Mouse (Mus musculus): ENCODE data around the gene Exoc4. TPM values are rescaled to one million over a fixed set of nuclear protein-coding genes. Genes with fewer than 3 reads are reported as not detected.

The Exoc4 gene
- polyA plus RNA-seq, 1 experiment from 2014 or later: 9.5 TPM

DNA sequence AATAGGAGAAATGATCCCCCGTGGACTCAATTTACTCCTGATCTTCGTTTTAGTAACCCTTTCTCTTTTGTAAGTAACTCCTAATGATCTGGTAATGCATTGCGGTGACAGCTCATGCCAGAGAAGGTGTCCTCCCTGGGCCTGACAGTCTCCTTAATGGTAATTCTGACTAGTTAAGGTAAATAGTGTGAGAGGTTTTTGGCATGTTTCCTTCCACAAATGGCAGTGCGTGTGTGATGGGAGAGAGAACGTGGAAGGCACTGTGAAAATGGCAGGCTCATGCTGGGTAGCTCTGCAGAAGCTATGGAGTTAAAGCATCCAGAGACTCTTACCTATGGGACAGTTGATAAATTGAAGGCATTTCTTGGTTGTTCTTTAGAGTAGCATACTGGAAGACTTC, 15.1 kb downstream of the Exoc4 start:
- ATAC-seq (ENCODE audit: low FRiP score, low TSS enrichment): no peak
- no peaks in the 10 kb centered on the region for H3K27me3 ChIP-seq (ENCODE audit: control insufficient read depth, insufficient read depth, low read length)
- no peak overlapping the region for H3K27ac ChIP-seq (replicated peaks)
- no peak for DNase-seq (ENCODE audit: low spot score)
- no peak overlapping the region for H3K4me3 ChIP-seq (ENCODE audit: low read depth, low read length)
- WGBS: 47% methylated on average over 5 of the region's 5 CpGs
- no peak overlapping the region for H3K9ac ChIP-seq (ENCODE audit: low read length)
- no peak overlapping the region for H3K4me2 ChIP-seq (replicated peaks; ENCODE audit: low read depth)
- no peaks in the 10 kb centered on the region for H3K36me3 ChIP-seq (ENCODE audit: control insufficient read depth, insufficient read depth, low read length)
- TF ChIP-seq EP300 (optimal IDR thresholded peaks at IDR 0.05) (no peak), CTCF (IDR thresholded peaks at IDR 0.05; ENCODE audit: low read depth) (no peak)
- H3K9me3 ChIP-seq (ENCODE audit: control insufficient read depth, low read length): no peaks in the 10 kb centered on the region
- H3K4me1 ChIP-seq (replicated peaks; ENCODE audit: control insufficient read depth, insufficient read depth): no peaks in the 10 kb centered on the region

DNA sequence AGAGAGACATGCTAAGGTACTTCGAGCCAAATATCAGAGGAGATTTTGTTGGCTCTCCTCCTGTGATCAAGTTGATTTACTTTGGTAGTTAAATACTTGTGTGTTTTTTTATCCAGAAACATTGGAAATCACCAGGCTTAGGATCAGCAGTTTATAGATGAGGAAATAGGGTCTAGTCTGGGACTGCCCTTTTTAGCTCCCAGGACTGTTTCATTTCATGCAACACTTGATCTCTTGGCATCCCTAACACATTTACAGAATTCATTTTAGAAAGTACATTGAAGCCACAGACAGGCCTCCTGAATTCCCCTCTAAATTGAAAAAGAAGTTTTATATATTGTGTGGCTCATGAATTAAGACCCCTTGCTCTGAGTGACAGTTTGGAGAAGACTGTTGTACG, 15.5 kb downstream of the Exoc4 start:
- Histone ChIP-seq H3K9ac (ENCODE audit: low read length) (no peak overlapping the region), H3K4me2 (replicated peaks; ENCODE audit: low read depth) (no peak overlapping the region), H3K27me3 (ENCODE audit: control insufficient read depth, insufficient read depth, low read length) (no peaks in the 10 kb centered on the region), H3K4me3 (ENCODE audit: low read depth, low read length) (no peak overlapping the region), H3K4me1 (replicated peaks; ENCODE audit: control insufficient read depth, insufficient read depth) (no peaks in the 10 kb centered on the region), H3K9me3 (ENCODE audit: control insufficient read depth, low read length) (no peaks in the 10 kb centered on the region), H3K27ac (replicated peaks) (no peak overlapping the region), H3K36me3 (ENCODE audit: control insufficient read depth, insufficient read depth, low read length) (no peaks in the 10 kb centered on the region)
- 68% methylated on average over 2 of the region's 2 CpGs for WGBS
- DNase-seq (ENCODE audit: low spot score) (no peak), ATAC-seq (ENCODE audit: low FRiP score, low TSS enrichment) (no peak)
- TF ChIP-seq EP300 (optimal IDR thresholded peaks at IDR 0.05): no peak
- no peak for TF ChIP-seq CTCF (IDR thresholded peaks at IDR 0.05; ENCODE audit: low read depth)

DNA sequence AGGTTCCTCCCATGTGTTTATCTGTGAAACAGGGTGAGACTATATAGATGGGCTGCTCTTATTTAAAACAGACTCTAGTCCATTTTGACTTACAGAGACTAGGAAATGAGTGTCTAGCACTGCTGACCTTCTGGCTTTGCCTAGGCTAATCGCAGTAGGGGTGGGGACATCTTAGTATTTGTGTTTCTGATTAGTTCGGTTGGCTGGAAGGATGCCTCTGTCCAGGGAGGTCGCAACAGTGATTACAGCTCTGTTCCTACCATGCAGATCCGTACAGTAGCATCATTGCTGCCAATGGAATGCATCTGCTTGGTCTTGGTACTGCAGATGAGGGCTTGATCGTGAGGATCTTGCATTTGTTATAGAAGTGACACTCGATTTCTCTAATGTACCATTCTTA, 18.7 kb downstream of the Exoc4 start:
- DNase-seq (ENCODE audit: low spot score) (no peak), ATAC-seq (ENCODE audit: low FRiP score, low TSS enrichment) (no peak)
- H3K27me3 ChIP-seq (ENCODE audit: control insufficient read depth, insufficient read depth, low read length): no peaks in the 10 kb centered on the region
- H3K4me3 ChIP-seq (ENCODE audit: low read depth, low read length): no peak overlapping the region
- H3K9me3 ChIP-seq (ENCODE audit: control insufficient read depth, low read length): no peaks in the 10 kb centered on the region
- H3K4me1 ChIP-seq (replicated peaks; ENCODE audit: control insufficient read depth, insufficient read depth): no peaks in the 10 kb centered on the region
- 81% methylated on average over 6 of the region's 6 CpGs for WGBS
- no peak overlapping the region for H3K27ac ChIP-seq (replicated peaks)
- TF ChIP-seq EP300 (optimal IDR thresholded peaks at IDR 0.05) (no peak), CTCF (IDR thresholded peaks at IDR 0.05; ENCODE audit: low read depth) (no peak)
- H3K4me2 ChIP-seq (replicated peaks; ENCODE audit: low read depth): no peak overlapping the region
- no peak overlapping the region for H3K9ac ChIP-seq (ENCODE audit: low read length)
- H3K36me3 ChIP-seq (ENCODE audit: control insufficient read depth, insufficient read depth, low read length): no peaks in the 10 kb centered on the region

DNA sequence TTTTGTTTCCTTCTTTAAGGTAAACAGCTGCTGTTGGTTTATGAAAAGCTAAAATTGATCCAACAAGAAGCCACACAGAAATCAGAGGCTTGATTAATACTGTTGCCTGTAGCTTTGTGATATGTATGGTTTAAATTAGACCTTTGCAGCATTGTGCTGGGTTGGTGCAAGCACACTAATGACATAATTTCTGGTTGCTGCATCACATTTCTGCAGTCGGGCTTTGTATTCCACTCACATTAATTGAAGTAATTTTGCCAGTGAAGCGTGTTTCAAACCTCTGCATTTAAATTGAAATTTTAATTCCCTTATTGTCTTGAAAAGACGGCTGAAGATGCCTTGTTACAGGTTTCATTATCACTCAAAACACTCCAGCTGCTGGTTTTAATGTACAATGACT, 34.6 kb downstream of the Exoc4 start:
- TF ChIP-seq CTCF (IDR thresholded peaks at IDR 0.05; ENCODE audit: low read depth) (no peak), EP300 (optimal IDR thresholded peaks at IDR 0.05) (no peak)

DNA sequence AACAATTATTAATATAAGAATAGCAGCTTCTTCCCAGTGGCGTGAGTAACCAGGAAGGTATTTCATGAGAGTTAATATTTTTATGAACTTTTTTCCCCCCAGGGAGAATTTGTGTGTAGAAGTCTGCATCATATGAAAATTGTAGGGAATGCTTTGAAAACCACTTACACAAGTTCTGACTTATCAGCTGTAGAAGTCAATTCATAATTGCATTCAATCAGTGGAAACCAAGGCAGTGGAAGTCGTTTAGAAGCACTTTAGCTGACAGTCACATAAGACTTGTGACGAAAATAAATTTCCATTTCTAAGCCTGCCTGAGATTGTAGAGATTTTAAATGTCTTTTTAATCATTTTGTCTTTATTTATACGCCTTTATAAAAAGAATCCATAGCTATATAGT, 35.1 kb downstream of the Exoc4 start:
- Histone ChIP-seq H3K36me3 (ENCODE audit: control insufficient read depth, insufficient read depth, low read length) (no peaks in the 10 kb centered on the region), H3K9me3 (ENCODE audit: control insufficient read depth, low read length) (no peaks in the 10 kb centered on the region), H3K27ac (replicated peaks) (no peak overlapping the region), H3K9ac (ENCODE audit: low read length) (no peak overlapping the region), H3K27me3 (ENCODE audit: control insufficient read depth, insufficient read depth, low read length) (no peaks in the 10 kb centered on the region), H3K4me1 (replicated peaks; ENCODE audit: control insufficient read depth, insufficient read depth) (no peaks in the 10 kb centered on the region), H3K4me3 (ENCODE audit: low read depth, low read length) (no peak overlapping the region), H3K4me2 (replicated peaks; ENCODE audit: low read depth) (no peak overlapping the region)
- TF ChIP-seq CTCF (IDR thresholded peaks at IDR 0.05; ENCODE audit: low read depth) (no peak), EP300 (optimal IDR thresholded peaks at IDR 0.05) (no peak)
- DNase-seq (ENCODE audit: low spot score) (no peak), ATAC-seq (ENCODE audit: low FRiP score, low TSS enrichment) (no peak)
- 60% methylated on average over 4 of the region's 4 CpGs for WGBS

More for the DNA sequence above, 34.6 kb downstream of the Exoc4 start:
- H3K4me2 ChIP-seq (replicated peaks; ENCODE audit: low read depth): no peak overlapping the region
- no peak overlapping the region for H3K27ac ChIP-seq (replicated peaks)
- H3K9ac ChIP-seq (ENCODE audit: low read length): no peak overlapping the region
- H3K27me3 ChIP-seq (ENCODE audit: control insufficient read depth, insufficient read depth, low read length): no peaks in the 10 kb centered on the region
- H3K4me3 ChIP-seq (ENCODE audit: low read depth, low read length): no peak overlapping the region
- no peaks in the 10 kb centered on the region for H3K9me3 ChIP-seq (ENCODE audit: control insufficient read depth, low read length)
- no peak for DNase-seq (ENCODE audit: low spot score)
- no peak for ATAC-seq (ENCODE audit: low FRiP score, low TSS enrichment)
- H3K36me3 ChIP-seq (ENCODE audit: control insufficient read depth, insufficient read depth, low read length): no peaks in the 10 kb centered on the region
- no peaks in the 10 kb centered on the region for H3K4me1 ChIP-seq (replicated peaks; ENCODE audit: control insufficient read depth, insufficient read depth)
- 62% methylated on average over 3 of the region's 3 CpGs for WGBS

DNA sequence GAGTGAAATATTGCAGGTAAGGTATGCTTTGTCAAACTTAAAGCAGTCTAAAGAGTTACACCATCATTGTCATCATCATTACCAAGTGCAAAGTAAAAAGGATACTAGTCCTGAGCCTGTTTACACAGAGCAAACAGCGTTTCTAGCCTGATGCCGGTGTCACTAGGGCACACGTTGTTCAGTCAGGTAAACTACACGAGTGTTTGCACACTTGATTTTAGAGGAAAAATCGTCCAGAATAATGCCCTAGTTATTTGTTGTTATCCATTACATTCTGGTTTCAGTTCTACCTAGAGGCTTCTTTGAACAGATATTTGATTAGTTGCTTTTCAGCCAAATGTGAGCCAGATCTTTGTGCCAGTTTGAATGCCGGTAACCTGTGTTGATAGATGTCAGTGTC, 37.5 kb downstream of the Exoc4 start:
- Histone ChIP-seq H3K27ac (replicated peaks) (no peak overlapping the region), H3K4me1 (replicated peaks; ENCODE audit: control insufficient read depth, insufficient read depth) (no peaks in the 10 kb centered on the region), H3K9me3 (ENCODE audit: control insufficient read depth, low read length) (no peaks in the 10 kb centered on the region), H3K36me3 (ENCODE audit: control insufficient read depth, insufficient read depth, low read length) (no peaks in the 10 kb centered on the region), H3K4me3 (ENCODE audit: low read depth, low read length) (no peak overlapping the region), H3K4me2 (replicated peaks; ENCODE audit: low read depth) (no peak overlapping the region), H3K9ac (ENCODE audit: low read length) (no peak overlapping the region), H3K27me3 (ENCODE audit: control insufficient read depth, insufficient read depth, low read length) (no peaks in the 10 kb centered on the region)
- 52% methylated on average over 6 of the region's 6 CpGs for WGBS
- TF ChIP-seq CTCF (IDR thresholded peaks at IDR 0.05; ENCODE audit: low read depth) (no peak), EP300 (optimal IDR thresholded peaks at IDR 0.05) (no peak)
- ATAC-seq (ENCODE audit: low FRiP score, low TSS enrichment): no peak
- DNase-seq (ENCODE audit: low spot score): no peak
